Comparison of ENCODE assay signal across 8 mouse cellular contexts in genomic region chr11:22972746-22973526, GRCm38 (mm10). TPM values are rescaled to one million over a fixed set of nuclear protein-coding genes. Genes with fewer than 3 reads are reported as not detected.
A peak's percentile ranks its signal among the peaks of the same experiment; 100 is the strongest.
DNase-seq lines count a peak whose midpoint lies in the region; ATAC-seq and TF ChIP-seq lines count a peak whose summit lies in the region.

No protein-coding gene starts in this region.

- H3K4me1 ChIP-seq in forebrain, postnatal 0 days (ENCODE audit: insufficient read depth): peaks cover 7% of the 10 kb centered on the region; the same call in 1 of the 2 replicates
- peaks cover 9% of the 10 kb centered on the region; the same call in 1 of the 2 replicates for H3K4me1 ChIP-seq in lung, embryonic 16.5 days (replicated peaks; ENCODE audit: control insufficient read depth, insufficient read depth, low read length)
- peaks cover 15% of the 10 kb centered on the region for H3K4me1 ChIP-seq in thymus, adult 2 months (replicated peaks; ENCODE audit: control insufficient read depth, insufficient read depth, low read length)

- 0 out of 2 replicates have a peak, but pooled peaks cover 3% of the 10 kb centered on the region for H3K9me3 ChIP-seq in forebrain, postnatal 0 days (ENCODE audit: low read length)
- peaks cover 19% of the 10 kb centered on the region for H3K9me3 ChIP-seq in lung, embryonic 16.5 days (ENCODE audit: control insufficient read depth, low read length)

- H3K4me3 ChIP-seq in forebrain, postnatal 0 days (ENCODE audit: low read depth, low read length): peak overlapping the region; percentile 56
- peak overlapping the region; percentile 64 for H3K4me3 ChIP-seq in lung, embryonic 16.5 days (ENCODE audit: low read length)
- H3K4me3 ChIP-seq in thymus, adult 2 months (ENCODE audit: control insufficient read depth, insufficient read depth, low read length): peak overlapping the region; percentile 78

- H3K27ac ChIP-seq in forebrain, postnatal 0 days (ENCODE audit: low read depth, low read length): peak overlapping the region; percentile 82
- peak overlapping the region; percentile 78 for H3K27ac ChIP-seq in lung, embryonic 16.5 days (ENCODE audit: low read length)
- H3K27ac ChIP-seq in thymus, adult 2 months (ENCODE audit: control insufficient read depth, insufficient read depth, low read length): peak overlapping the region; percentile 76

- no peaks in the 10 kb centered on the region for H3K27me3 ChIP-seq in forebrain, postnatal 0 days (ENCODE audit: insufficient read depth, low read length)
- no peaks in the 10 kb centered on the region for H3K27me3 ChIP-seq in lung, embryonic 16.5 days (ENCODE audit: control insufficient read depth, insufficient read depth, low read depth, low read length)
- H3K27me3 ChIP-seq in thymus, adult 2 months (ENCODE audit: control insufficient read depth, insufficient read depth, low read length): no peaks in the 10 kb centered on the region

- DNase-seq in Muller cell, postnatal 12 days (ENCODE audit: inconsistent ontology term): peak; percentile 76
- DNase-seq in cerebellum, adult 8-10 months: peak; percentile 85
- peak; percentile 90 for DNase-seq in forebrain, postnatal 0 days
- peak; percentile 76 for DNase-seq in heart, postnatal 4 days
- peak; percentile 79 to 89 for DNase-seq in layer of hippocampus, adult 8-10 months (ENCODE audit: low spot score in 2 of 2)
- DNase-seq in ovary, adult 18-20 months (ENCODE audit: low spot score): peak; percentile 75
- DNase-seq in thymus, adult 2 months: peak; percentile 71

- no peak for TF ChIP-seq POLR2A in thymus, adult 2 months (IDR thresholded peaks at IDR 0.05; ENCODE audit: control insufficient read depth, extremely low read depth, insufficient read depth, low read length, poor library complexity)

- 47% methylated on average over 45 of the region's 46 CpGs for WGBS in forebrain, postnatal 0 days
- 49% methylated on average over 42 of the region's 46 CpGs for WGBS in lung, embryonic 16.5 days
- 47% methylated on average over 45 of the region's 46 CpGs for WGBS in thymus, adult 2 months

- H3K36me3 ChIP-seq in forebrain, postnatal 0 days (ENCODE audit: insufficient read depth): peaks cover 1% of the 10 kb centered on the region
- peaks cover 17% of the 10 kb centered on the region; the same call in 1 of the 2 replicates for H3K36me3 ChIP-seq in lung, embryonic 16.5 days (ENCODE audit: control insufficient read depth, insufficient read depth, low read length)
- no peaks in the 10 kb centered on the region for H3K36me3 ChIP-seq in thymus, adult 2 months (ENCODE audit: control insufficient read depth, insufficient read depth, low read length)

- H3K9ac ChIP-seq in forebrain, postnatal 0 days: peak overlapping the region; percentile 73
- H3K9ac ChIP-seq in lung, embryonic 16.5 days (ENCODE audit: low read length): peak overlapping the region; percentile 71

- TF ChIP-seq CTCF in forebrain, postnatal 0 days (IDR thresholded peaks at IDR 0.05; ENCODE audit: low read depth): peak; percentile 9; the same call in 1 of the 2 replicates
- TF ChIP-seq CTCF in thymus, adult 2 months (IDR thresholded peaks at IDR 0.05; ENCODE audit: borderline replicate concordance, control insufficient read depth, extremely low read depth, insufficient read depth, low read length, poor library complexity): no peak

- H3K4me2 ChIP-seq in forebrain, postnatal 0 days (ENCODE audit: low read depth): peak overlapping the region; percentile 60
- H3K4me2 ChIP-seq in lung, embryonic 16.5 days (ENCODE audit: low read depth, low read length): peak overlapping the region; percentile 71

- peak; percentile 67 for ATAC-seq in forebrain, postnatal 0 days
- peak; percentile 72 for ATAC-seq in lung, embryonic 16.5 days (ENCODE audit: low read depth)

RNA-seq across cellular contexts. Expression of gene Zrsr1, which starts 1.1 kb away (rescaled TPM):
- 14.5 and 17.5 TPM in 2 replicates for total RNA-seq in forebrain, postnatal 0 days (2014; rRNA removed)
- polyA plus RNA-seq in forebrain, postnatal 0 days (2015; fragmentation: Nextera tagmentation; extraction: Ambion mirVana): 4.8 and 6.4 TPM in 2 replicates
- 1 to 10 TPM; 8.2 to 8.7 TPM for total RNA-seq in heart, postnatal 4 days (2021)
- 10 to 100 TPM; 57.8 to 76.0 (median 69.8) TPM for total RNA-seq in layer of hippocampus, adult 8-10 months (2022)
- polyA plus RNA-seq in lung, embryonic 16.5 days (2015; fragmentation: Nextera tagmentation; extraction: Ambion mirVana): 3.2 and 4.0 TPM in 2 replicates
- polyA plus RNA-seq in thymus, adult 2 months (2012; rRNA removed): 3.4 and 3.5 TPM in 2 replicates

RNA-seq across cellular contexts. Expression of gene Gm28048, which starts 9.0 kb away (rescaled TPM):
- 0.81 and 2.8 TPM in 2 replicates for total RNA-seq in forebrain, postnatal 0 days (2014; rRNA removed)
- polyA plus RNA-seq in forebrain, postnatal 0 days (2015; fragmentation: Nextera tagmentation; extraction: Ambion mirVana): 1.3 and 4.2 TPM in 2 replicates
- 1 to 10 TPM; 7.6 to 8.1 TPM for total RNA-seq in heart, postnatal 4 days (2021)
- total RNA-seq in layer of hippocampus, adult 8-10 months (2022): 10 to 100 TPM in 2 of 4 experiments, 1 to 10 TPM in 2; 8.8 to 14.8 (median 10.3) TPM
- 13.9 and 18.3 TPM in 2 replicates for polyA plus RNA-seq in lung, embryonic 16.5 days (2015; fragmentation: Nextera tagmentation; extraction: Ambion mirVana)
- polyA plus RNA-seq in thymus, adult 2 months (2012; rRNA removed): not detected in 2 replicates

RNA-seq across cellular contexts. Expression of gene Commd1, which starts 9.2 kb away (rescaled TPM):
- total RNA-seq in forebrain, postnatal 0 days (2014; rRNA removed): 44.0 and 64.3 TPM in 2 replicates
- polyA plus RNA-seq in forebrain, postnatal 0 days (2015; fragmentation: Nextera tagmentation; extraction: Ambion mirVana): 207 and 250 TPM in 2 replicates
- 100 to 1,000 TPM; 161 to 186 TPM for total RNA-seq in heart, postnatal 4 days (2021)
- total RNA-seq in layer of hippocampus, adult 8-10 months (2022): 10 to 100 TPM; 39.0 to 59.9 (median 56.6) TPM
- polyA plus RNA-seq in lung, embryonic 16.5 days (2015; fragmentation: Nextera tagmentation; extraction: Ambion mirVana): 372 and 381 TPM in 2 replicates
- 12.2 and 13.0 TPM in 2 replicates for polyA plus RNA-seq in thymus, adult 2 months (2012; rRNA removed)

RNA-seq across cellular contexts. Expression of gene Cct4, which starts 17.4 kb away (rescaled TPM):
- 236 and 265 TPM in 2 replicates for total RNA-seq in forebrain, postnatal 0 days (2014; rRNA removed)
- 269 and 271 TPM in 2 replicates for polyA plus RNA-seq in forebrain, postnatal 0 days (2015; fragmentation: Nextera tagmentation; extraction: Ambion mirVana)
- 100 to 1,000 TPM; 150 to 156 TPM for total RNA-seq in heart, postnatal 4 days (2021)
- total RNA-seq in layer of hippocampus, adult 8-10 months (2022): 100 to 1,000 TPM in 2 of 4 experiments, 10 to 100 TPM in 2; 93.7 to 125 (median 110) TPM
- polyA plus RNA-seq in lung, embryonic 16.5 days (2015; fragmentation: Nextera tagmentation; extraction: Ambion mirVana): 237 and 240 TPM in 2 replicates
- 206 and 311 TPM in 2 replicates for polyA plus RNA-seq in thymus, adult 2 months (2012; rRNA removed)

RNA-seq across cellular contexts. Expression of gene Fam161a, which starts 34.4 kb away (rescaled TPM):
- total RNA-seq in forebrain, postnatal 0 days (2014; rRNA removed): 7.8 and 9.5 TPM in 2 replicates
- polyA plus RNA-seq in forebrain, postnatal 0 days (2015; fragmentation: Nextera tagmentation; extraction: Ambion mirVana): 3.4 and 6.9 TPM in 2 replicates
- 1 to 10 TPM; 1.7 to 2.0 TPM for total RNA-seq in heart, postnatal 4 days (2021)
- 1 to 10 TPM; 4.1 to 5.6 (median 4.8) TPM for total RNA-seq in layer of hippocampus, adult 8-10 months (2022)
- 10.8 and 12.0 TPM in 2 replicates for polyA plus RNA-seq in lung, embryonic 16.5 days (2015; fragmentation: Nextera tagmentation; extraction: Ambion mirVana)
- polyA plus RNA-seq in thymus, adult 2 months (2012; rRNA removed): 0.17 and 0.66 TPM in 2 replicates

Comparison
In these comparisons a context has a peak if more than half of its experiments do, and no peak if none do; other contexts are left out.
1. Peak in every context shown above with its lines: DNase-seq, ATAC-seq, H3K4me3 ChIP-seq and H3K27ac ChIP-seq.